In the genomic region with DNA sequence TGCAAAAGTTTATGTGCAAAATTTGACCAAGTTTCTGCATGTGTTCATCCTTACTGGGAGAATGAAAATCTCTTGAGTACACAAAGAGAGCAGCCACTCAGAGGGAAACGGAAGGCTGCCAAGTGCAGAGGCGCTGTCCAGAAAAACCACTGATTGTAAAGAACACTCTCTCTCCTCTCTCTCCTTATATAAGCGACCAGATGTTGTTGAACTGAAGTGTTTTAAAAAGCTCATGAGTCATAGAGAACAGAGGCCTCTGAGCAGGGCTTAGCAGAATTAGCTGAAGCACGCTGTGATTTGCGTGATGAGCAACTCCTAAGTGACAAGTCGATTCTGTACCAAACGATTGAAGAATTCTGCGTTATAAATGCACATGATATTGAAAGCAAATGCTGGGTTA, we compare ENCODE assay signal across 9 mouse cellular contexts.
A peak's percentile ranks its signal among the peaks of the same experiment; 100 is the strongest.
DNase-seq lines count a peak whose midpoint lies in the region; ATAC-seq lines count a peak whose summit lies in the region.
"Had no signal": no experiment of that assay in that cellular context is flagged by ENCODE, and none has a peak within 500 bp of the region (broad histone marks: within the 10 kb centered on the region; RNA-seq: fewer than 3 reads in every experiment).

No protein-coding gene starts in this region.

- H3K36me3 ChIP-seq in intestine, embryonic 16.5 days (ENCODE audit: control insufficient read depth, insufficient read depth, low read length), result no peaks in the 10 kb centered on the region
- H3K36me3 ChIP-seq in midbrain, embryonic 14.5 days (ENCODE audit: control insufficient read depth, insufficient read depth, low read length), result no peaks in the 10 kb centered on the region

- no peak overlapping the region for H3K27ac ChIP-seq in intestine, embryonic 16.5 days (ENCODE audit: low read length)
- 0 out of 2 replicates have a peak overlapping the region, but pooled peaks have one; percentile 8 for H3K27ac ChIP-seq in midbrain, embryonic 14.5 days (replicated peaks; ENCODE audit: low read depth, low read length)
- H3K27ac ChIP-seq: macrophage had no signal

- peaks cover 12% of the 10 kb centered on the region for H3K4me1 ChIP-seq in intestine, embryonic 16.5 days (ENCODE audit: control insufficient read depth, insufficient read depth, low read length)
- no peaks in the 10 kb centered on the region; the same call in 1 of the 2 replicates for H3K4me1 ChIP-seq in midbrain, embryonic 14.5 days (ENCODE audit: control insufficient read depth, insufficient read depth, low read length)

- H3K4me3 ChIP-seq in intestine, embryonic 16.5 days (ENCODE audit: low read length), result no peak overlapping the region
- no peak overlapping the region for H3K4me3 ChIP-seq in midbrain, embryonic 14.5 days (replicated peaks; ENCODE audit: low read depth, low read length)

- peak; percentile 83 for ATAC-seq in intestine, embryonic 16.5 days
- no peak for ATAC-seq in midbrain, embryonic 14.5 days (ENCODE audit: low FRiP score, low TSS enrichment)
- no peak for ATAC-seq in cerebellum, adult (ENCODE audit: insufficient number of reproducible peaks, low FRiP score, low TSS enrichment)

- 32% methylated on average over 8 of the region's 8 CpGs for WGBS in intestine, embryonic 16.5 days
- 54% methylated on average over 8 of the region's 8 CpGs for WGBS in midbrain, embryonic 14.5 days

- H3K9ac ChIP-seq in intestine, embryonic 16.5 days (ENCODE audit: low read depth, low read length), result no peak overlapping the region
- no peak overlapping the region for H3K9ac ChIP-seq in midbrain, embryonic 14.5 days (replicated peaks; ENCODE audit: low read length)

- no peaks in the 10 kb centered on the region for H3K27me3 ChIP-seq in intestine, embryonic 16.5 days (replicated peaks; ENCODE audit: control insufficient read depth, insufficient read depth, low read length)
- no peaks in the 10 kb centered on the region for H3K27me3 ChIP-seq in midbrain, embryonic 14.5 days (ENCODE audit: control insufficient read depth, insufficient read depth, low read length)

- H3K4me2 ChIP-seq in intestine, embryonic 16.5 days (ENCODE audit: low read depth, low read length), result no peak overlapping the region
- no peak overlapping the region for H3K4me2 ChIP-seq in midbrain, embryonic 14.5 days (ENCODE audit: low read length)

- H3K9me3 ChIP-seq in intestine, embryonic 16.5 days (ENCODE audit: control insufficient read depth, low read length), result no peaks in the 10 kb centered on the region
- H3K9me3 ChIP-seq in midbrain, embryonic 14.5 days (ENCODE audit: control insufficient read depth, low read length), result no peaks in the 10 kb centered on the region

- peak; percentile 88 for DNase-seq in right cerebral cortex, adult 18-20 months
- no peak for DNase-seq in right cerebral cortex, postnatal 4 days
- peak; percentile 50 to 54 for DNase-seq in frontal cortex, postnatal 14 days (ENCODE audit: low spot score in 2 of 2)
- peak; percentile 52 for DNase-seq in midbrain, embryonic 14.5 days
- no peak for DNase-seq in cerebellum, adult 11 months
- DNase-seq in c-Kit-positive CD71-positive TER-119-positive erythroid progenitor cells, embryonic 14.5 days (ENCODE audit: low spot score), result no peak

Comparison
In these comparisons a context has a peak if more than half of its experiments do, and no peak if none do; other contexts are left out.
1. DNase-seq: peak in right cerebral cortex, adult 18-20 months (single experiment), frontal cortex, postnatal 14 days (2 of 2) and midbrain, embryonic 14.5 days (single experiment); none in right cerebral cortex, postnatal 4 days (single experiment), cerebellum, adult 11 months (single experiment) and c-Kit-positive CD71-positive TER-119-positive erythroid progenitor cells, embryonic 14.5 days (single experiment).